Mouse (Mus musculus): ENCODE measurements around the gene Stxbp3.
A peak's percentile ranks its signal among the peaks of the same experiment; 100 is the strongest.
"Not testable (repeated sequence)": the region's sequence is repeated elsewhere in the genome, so short reads cannot be mapped to it uniquely, and the experiment has no call there.

Gene Stxbp3

DNA sequence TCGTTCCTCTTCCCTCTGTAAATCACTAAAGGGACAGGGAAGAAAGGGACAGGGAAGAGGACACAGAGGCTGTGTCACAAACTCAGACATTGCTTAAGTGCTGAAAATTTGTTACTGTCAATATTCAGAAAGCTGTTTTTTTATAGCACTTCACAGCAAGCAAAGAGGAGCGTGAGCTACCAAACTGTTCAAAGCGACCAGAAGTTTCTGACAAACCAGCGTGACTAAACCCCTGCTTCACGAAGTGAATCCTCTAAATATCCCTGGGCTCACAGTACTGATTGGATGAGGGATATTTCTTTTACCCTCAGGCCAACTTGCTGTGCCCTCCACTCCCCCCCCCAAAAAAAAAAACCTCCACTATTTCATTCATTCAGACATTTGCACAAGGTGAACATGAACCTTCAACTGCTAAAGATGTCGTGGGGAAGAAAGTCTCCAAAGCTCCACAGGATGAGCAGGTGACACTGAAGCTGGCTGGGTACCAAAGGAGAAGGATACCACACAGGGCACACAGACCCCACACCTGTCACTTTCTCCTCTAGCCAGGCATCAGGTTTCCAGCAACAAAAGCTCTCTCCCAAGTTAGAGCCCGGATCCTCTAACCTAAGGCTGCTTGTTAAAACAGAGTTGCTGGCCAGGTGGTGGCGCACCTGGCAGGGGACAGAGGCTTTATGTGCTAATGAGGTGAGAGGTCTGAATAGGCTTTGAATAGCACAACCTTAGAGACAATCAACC, 16.2 kb upstream of the Stxbp3 start:
- peak; percentile 61 for DNase-seq

DNA sequence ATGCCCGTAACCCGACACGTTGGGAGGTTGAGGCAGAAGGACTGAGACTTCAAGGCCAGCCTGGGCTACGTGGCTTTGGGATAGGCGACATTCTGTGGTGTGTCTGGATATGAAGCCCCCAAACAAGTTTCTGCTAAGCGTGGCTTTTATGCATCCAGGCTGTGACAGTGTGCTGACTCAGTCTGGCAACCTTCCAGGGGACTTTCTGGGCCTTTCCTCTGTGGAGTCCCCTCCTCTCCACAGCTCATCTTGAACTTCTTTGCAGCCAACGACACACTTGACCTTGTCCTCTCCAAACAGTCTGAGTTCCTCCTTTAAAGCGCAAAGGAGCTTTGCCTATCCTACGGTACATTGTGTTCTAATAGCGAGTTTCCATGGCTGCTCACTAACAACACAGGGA, 15.5 kb upstream of the Stxbp3 start:
- DNase-seq: peak; percentile 69

DNA sequence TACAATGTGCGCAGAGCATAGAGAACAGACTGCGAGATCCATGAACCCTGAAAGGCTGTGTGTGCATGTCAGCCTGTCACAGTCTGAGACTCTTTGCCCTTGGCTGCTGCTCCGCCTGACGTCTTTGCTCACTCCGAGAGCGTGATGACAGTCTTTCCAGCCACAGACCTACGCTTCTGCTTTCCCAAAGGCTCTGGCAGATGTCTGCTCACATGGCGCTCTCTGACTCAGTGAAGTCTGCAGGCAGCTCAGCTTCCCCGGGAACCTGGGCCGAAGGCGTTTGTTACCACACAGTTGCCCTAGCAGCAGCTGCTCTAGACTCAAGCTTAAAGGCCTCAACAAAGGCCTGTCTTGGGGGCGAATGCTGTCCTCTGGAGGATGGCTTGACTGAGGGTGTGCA, 15.0 kb upstream of the Stxbp3 start:
- peak; percentile 48 for DNase-seq

DNA sequence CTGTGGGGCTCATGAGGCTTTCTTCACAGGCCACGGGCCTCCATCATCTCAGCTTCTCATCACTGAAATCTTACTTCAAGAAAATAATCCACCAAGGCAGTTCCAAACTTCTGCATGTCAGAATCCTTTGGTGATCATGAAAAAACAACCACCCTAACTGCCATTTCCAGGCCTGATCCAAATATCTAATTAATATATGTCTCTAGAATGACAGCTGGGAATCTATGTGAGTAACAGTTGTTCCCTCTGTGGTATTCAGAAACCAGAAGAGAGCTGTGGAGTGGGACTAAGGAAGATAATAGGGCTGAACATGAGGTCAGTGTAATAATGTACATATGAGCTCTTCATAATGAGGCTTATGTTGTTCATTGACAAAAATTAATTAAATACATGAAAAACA, 12.9 kb upstream of the Stxbp3 start:
- DNase-seq: no peak

DNA sequence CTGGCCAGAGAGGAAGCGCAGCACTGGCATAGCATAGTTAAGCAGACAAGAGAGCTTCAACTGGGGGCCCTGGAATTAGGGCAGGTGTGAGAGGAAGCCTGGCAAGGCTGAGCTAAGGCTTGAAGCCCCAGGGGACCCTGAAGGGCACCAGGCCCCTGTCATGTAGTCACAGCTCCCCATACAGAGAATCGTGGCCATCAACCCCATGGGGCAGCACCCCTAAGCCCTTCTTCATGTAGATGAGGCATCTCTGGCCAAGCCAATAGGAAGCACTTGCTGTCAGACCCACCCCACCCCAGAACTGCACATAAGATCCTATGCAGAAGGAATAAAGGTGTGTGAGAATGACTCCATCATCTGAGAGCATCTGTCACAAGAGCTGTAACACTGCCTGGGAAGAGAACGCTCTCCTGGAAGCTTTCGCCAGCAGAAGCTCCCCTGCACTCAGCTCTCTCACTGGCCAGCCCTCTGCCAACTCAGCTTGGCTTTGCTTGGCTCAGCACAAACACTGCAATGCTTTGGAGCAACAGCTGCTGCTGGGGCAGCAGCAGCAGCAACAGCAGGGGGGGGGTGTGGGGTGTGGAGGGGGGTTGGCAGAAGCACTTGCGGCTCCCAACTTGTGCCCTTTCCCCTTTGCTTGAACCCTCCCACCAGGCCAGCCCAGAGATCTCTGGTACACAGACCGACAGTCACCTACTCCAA, 11.8 kb upstream of the Stxbp3 start:
- DNase-seq: peak; percentile 8

DNA sequence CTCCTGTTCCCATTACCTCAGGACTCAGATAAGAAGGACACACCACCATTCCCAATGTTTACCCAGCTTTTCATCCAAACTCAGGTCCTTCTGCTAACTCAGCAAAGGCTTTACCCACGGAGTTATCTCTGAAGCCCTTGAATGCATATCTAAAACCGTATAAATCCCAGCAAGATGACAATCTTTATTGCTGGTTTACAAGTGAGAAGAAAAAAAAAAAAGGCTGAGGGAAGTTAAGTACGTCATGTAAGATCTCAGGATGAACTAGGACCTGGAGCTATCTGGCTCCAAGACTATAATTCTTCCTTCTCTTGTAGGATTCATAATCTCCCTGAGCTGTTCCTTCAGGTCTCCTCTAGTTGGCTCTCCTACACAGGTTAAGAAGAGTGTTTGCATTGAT, 11.2 kb upstream of the Stxbp3 start:
- DNase-seq: no peak

DNA sequence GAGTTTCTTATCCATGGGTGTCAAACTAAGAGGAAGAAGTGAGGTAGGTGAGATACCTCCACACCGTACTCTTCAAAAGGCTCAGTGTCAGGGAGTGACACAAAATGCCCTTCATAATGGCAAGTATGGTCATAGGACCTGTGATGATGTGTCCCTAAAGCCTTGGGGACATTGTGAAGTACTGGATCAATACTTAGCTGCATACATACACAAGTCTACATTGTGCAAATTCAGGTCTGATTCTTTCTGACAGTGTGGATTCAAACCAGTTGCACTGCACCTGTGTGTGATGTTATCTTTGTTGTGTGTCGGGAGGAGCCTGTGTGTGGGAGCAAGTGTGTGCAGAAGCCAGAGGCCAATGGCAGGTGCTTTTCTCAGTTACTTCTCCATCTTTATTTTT, 10.7 kb upstream of the Stxbp3 start:
- no peak for DNase-seq

DNA sequence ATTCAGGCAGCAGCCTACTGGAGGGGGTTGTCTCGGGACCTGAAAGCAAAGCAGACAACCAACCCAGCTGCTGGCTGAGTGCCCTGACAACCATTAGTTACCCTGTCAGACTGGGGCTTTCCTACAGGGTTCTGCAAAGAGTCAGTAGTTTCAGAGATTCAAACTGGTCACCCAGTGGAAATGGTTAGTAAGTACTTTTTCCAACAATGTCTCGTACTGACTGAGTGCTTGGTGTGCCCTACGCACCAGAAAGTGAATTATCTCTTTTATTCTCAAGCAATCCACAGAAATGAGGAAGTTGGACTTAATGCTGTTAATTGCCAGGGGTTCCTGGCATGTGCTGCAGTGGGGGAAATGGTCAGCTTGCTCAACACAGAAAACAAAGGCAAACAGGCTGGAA, 10.2 kb upstream of the Stxbp3 start:
- peak; percentile 49 for DNase-seq

DNA sequence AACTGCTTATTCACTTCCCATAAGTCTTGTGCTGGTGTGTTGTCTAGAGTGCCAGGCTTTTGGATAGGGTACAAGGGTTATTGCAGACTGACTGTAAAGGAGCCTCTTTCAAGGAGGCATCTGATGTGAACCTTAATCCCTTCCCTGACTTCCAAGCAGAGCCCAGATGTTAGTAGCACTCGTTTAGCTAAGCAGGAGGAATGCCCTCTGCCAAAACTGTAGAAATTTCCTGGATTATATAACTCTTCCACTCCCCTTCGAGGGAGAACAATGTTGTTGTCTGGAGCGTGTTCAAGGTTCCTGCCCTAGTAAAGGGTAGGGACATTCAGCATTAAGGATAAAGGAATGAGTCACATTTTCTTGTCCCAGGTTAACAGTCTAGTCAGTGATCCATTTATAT, 6.3 kb upstream of the Stxbp3 start:
- no peak for DNase-seq

DNA sequence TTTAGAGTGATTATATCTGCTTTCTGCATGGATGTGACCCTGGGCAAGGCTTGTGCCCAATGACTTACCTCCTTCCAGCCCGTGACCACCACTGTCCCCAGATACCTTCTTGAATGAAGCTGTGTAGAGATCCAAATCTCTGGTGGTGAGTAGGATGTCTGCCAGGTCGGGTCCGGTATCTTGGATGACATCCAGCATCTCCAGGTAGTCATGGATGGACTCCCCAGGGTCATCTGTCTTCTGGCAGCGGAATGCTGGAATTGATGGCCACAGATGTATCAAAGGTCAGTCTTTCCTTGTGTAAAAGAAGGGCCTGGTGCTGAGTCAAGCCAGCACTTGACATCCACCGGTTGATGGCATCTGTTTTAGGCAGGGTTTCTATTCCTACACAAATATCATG, 4.2 kb upstream of the Stxbp3 start:
- DNase-seq: no peak

DNA sequence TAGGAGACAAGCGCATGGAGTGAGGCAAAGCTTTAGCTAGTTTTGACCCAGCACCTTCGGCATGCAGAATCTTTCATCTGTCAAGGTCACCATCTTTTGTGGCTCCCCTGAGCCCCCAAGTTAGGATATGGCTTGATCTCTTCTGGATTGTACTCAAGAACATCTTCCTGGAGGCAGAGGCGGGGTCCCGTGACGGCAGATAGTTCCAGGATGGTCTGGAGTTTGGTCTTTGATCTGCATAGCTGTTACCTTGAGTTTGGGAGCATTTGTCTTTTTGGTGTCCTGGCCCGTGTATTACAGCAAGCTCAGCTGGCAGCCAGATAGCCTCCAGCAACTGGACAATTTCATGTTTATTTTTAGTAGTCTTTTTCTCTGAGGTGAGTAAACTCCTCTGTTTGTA, 3.7 kb upstream of the Stxbp3 start:
- no peak for DNase-seq

DNA sequence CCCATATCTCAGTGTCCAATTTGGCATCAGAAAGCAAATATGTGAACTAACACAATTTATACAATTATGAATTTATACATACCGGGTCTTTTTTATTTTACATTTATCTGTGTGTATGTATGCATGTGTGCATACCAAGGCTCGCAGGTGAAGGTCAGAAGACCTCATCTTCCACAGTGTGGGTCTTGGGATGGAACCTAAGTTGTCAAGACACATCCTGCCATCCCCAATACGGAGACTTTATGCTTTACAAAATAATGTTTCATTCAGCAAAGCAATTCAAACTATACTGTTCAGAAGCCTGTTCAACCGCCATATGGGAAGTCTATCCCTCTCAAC, 359 bp upstream of the Stxbp3 start:
- DNase-seq: no peak

DNA sequence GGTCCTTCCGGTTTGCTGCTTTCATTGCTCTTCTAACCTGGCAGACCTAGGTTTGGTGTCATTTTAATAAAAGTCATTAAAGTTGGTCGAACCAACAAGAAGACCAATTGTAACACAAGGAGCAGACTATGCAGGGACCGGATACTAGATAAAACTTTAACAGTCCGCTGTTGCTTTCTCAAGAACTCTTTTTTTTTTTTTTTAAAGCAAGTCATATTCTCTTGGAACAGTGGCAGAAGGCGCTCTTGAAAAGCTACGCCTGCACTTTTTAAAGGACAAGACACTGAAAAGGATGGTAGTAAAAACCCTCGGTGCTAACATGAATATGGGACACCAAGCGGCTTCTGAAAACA, 703 bp downstream of the Stxbp3 start:
- no peak for DNase-seq

DNA sequence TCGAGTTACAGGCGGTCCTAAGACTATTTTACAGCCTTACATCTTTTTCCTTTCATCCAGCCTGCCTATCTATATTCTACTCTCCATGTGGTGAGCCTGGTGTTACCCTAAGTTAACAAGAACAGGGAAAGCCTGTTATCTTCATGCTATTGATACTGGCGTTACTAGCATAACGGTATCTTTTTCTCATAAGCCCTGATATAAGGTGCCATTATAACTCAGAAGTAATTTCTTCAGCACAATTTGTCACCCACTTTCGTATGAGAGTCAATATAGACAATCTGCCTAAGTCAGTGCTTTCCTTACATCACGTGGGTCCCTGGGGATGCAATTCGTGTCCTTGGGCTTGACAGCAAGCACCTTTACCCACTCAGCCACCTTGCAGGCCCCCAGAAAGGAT, 1.3 kb downstream of the Stxbp3 start:
- no peak for DNase-seq

DNA sequence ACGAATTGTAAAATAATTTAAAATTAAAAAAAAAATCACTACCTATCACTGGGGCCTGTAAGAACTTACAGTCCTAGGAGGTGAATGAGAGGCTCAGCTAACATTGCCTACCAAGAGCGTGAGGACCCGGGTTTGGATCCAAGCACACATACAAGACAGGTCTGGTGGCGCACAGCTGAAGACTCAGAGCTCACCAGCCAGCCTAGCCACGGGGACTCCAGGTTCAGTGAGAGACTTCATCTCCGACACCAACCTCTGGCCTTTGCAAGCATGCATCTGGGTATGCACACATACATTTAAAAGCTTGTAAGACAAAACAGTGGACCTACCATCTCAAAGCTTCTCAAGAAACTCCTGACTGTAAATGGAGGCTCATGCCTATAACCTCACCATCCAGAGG, 3.4 kb downstream of the Stxbp3 start:
- no peak for DNase-seq

DNA sequence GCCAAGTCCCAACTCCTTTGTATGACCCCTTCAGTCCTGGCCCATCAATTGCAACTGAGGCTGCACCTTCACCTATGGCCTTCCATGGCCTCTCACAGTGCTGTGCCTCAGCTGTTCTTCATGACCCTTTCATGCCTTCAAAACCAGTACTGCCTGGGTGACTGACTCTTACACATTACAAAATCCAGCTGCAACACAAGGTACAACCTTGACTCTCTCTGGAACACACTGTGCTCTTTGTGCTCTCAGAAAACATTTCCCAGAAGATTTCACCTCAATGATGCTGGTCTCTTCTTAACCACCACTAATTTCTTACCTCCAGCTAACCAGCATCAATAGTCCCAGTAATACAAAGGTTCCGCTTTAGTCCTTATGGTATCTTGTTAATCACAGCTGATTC, 6.6 kb downstream of the Stxbp3 start:
- DNase-seq: not testable (repeated sequence)

DNA sequence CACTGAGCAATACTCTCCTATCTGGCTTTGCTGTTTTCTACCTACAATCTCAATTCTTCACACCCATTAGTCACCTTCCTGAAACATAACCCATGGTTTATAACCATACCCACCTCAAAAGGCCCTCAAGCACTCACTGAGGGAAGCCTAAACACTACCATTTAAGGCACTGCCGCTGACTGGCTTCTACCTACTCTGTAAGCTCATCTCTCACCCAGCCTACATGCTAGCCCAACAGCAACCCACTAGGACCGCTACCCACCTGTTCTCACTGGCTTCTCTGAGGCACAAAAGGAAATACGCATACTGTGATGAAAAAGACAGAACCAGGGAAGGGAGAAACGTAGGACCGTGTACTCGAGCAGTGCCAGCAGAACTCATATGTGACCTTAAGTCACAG, 8.6 kb downstream of the Stxbp3 start:
- no peak for DNase-seq

DNA sequence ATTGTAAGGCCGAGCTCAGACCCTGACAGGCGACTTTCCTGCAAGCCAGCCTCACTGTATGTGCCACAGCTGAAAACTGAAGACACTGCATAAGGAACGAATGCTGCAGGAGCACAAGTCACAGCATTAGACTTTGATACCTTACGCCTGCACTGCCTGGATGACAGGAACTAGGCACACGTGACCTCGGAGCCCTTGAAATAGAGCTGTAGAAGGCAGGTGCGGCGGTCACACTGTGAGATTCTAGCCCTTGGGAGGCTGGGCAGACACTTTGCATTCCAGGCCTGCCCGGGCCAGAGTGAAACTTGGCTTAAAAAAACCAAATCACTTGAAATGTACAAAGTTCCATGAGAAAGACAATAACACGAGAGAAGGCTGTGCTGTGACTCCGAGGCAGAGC, 9.8 kb downstream of the Stxbp3 start:
- peak; percentile 45 for DNase-seq

DNA sequence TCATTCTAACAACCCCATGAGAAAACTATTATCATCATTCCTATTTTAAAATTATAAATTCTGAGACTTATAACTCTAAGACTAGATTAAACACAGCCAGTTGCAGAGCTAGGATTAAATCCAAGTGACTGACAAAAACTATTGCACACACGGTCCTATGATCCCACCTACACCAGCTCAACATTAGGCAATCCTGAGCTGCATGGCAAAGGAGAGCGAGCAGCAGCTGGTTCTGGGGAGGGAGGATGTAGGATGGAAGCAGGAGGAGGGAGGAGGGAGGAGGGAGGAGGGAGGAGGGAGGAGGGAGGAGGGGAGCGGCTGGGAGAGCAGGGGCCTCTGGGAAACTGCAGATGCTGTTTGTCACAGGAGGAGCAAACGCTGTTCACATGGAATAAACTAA, 24.7 kb downstream of the Stxbp3 start:
- DNase-seq: no peak

DNA sequence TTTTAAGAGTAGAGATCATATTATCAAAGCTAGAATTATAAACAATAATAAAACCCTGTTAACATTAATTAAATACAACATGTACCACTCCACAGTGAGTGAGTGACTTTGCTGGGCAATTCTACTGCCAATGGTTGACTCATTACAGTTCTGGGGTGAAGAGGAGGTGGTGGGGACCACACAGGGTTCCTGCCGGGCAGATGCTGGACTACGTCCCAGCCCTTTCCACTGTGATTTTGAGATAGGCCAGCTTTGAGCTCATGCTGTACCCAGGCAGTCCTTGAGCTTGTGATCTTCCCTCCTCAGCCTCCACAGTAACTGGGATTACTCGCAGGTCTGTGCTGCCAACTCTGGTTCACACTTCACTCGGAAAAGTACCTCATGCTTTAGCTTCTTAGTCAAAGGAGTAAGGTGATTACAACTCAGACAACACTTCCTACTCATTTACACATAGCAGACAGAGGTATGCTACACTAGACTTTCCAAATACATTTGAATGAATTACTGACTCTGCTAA, 29.5 kb downstream of the Stxbp3 start:
- DNase-seq: no peak

DNA sequence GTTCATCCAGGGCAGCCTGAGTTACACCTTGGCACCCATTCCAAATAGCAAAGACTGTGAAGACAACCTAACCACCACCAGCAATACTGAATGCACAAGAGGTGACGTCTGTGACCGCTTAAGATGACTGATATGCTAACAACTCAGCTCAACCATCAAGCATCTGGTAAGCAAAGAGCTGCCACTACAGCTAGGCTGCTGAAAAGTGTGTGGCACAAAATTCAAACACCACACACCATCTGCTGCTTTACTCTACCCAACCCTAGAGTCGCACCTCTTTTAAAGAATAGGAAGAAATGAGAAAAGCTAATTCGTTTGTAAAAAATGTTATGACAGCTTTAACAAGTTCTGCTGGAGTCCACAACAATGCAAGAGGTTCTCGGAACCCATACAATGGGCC, 34.7 kb downstream of the Stxbp3 start:
- DNase-seq: no peak

DNA sequence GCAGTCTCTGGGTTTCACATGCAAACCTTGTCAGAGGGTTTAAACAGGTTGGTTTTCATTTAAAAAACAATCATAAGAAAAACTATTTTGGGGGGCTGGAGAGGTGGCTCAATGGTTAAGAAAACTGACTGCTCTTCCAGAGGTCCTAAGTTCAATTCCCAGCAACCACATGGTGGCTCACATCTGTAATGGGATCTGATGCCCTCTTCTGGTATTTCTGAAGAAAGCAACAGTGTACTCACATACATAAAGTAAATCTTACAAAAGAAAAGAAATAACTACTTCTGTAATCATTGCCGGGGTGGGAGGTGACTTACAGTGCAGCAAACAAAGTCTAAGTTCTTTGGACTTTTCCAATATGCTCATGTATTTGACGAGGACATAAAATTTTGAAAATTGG, 42.0 kb downstream of the Stxbp3 start:
- no peak for DNase-seq

DNA sequence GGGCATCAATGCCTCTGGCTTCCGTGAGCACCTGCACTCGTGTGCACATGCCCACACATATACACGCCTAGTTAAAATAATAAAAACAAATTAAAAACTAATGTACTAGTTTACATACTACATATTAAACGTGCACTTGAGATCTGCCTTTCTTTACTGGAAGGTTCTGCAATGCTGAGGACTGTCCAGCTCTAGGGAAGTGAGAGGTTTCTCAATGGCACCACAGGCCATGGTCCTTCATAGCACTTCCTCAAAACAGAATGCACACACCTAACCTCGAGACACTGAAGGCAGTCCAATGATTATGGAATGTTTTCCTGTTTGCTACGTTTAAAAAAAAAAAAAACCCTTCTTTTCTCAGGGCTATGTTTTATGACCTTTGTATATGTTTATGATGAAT, 42.6 kb downstream of the Stxbp3 start:
- no peak for DNase-seq

DNA sequence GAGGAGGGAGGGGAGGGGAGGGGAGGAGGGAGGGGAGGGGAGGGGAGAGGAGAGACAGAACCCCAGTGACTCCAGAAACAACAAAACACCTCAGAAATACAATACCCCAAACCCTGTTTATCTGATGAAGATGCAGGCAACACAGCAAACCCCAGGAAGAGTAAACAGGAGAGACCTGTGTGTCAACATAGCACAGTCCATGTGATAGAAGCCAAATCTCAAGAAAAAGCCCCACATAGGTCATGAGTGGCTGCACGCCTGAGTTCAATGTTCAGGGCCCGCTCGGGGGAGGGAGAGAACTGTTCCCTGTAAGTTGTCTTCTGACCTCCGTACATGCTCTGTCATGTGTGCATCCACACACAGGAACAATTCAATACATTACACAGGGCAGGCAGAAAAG, 43.9 kb downstream of the Stxbp3 start:
- DNase-seq: no peak
